Mouse (Mus musculus) forebrain, embryonic 16.5 days (tissue): ENCODE measurements around the gene Dnmbp. TPM values are rescaled to one million over a fixed set of nuclear protein-coding genes. Genes with fewer than 3 reads are reported as not detected.

Experiments used
- ATAC-seq: fragments of 200-750 bp; cut with Nextera tagmentation; 2 replicates; pipeline ENCODE4 v1.8.0; 2017; ENCODE audit warnings: mild to moderate bottlenecking, moderate library complexity
- H3K27ac ChIP-seq: fragments of 300-500 bp; sonication (generic); 2 replicates; pipeline ENCODE4 v1.5.1; 2014; ENCODE audit warnings: low read length, control low read depth
- H3K27me3 ChIP-seq: fragments of 300-500 bp; sonication (generic); replicated peaks from 2 replicates; pipeline ENCODE4 v1.6.1; 2014; ENCODE audit warnings: low read length; ENCODE audit not compliant: control insufficient read depth, insufficient read depth
- H3K36me3 ChIP-seq: fragments of 300-500 bp; sonication (generic); 2 replicates; pipeline ENCODE4 v1.6.1; 2014; ENCODE audit not compliant: control insufficient read depth, insufficient read depth
- H3K4me1 ChIP-seq: fragments of 300-500 bp; sonication (generic); replicated peaks from 2 replicates; pipeline ENCODE4 v1.6.1; 2014; ENCODE audit warnings: low read length; ENCODE audit not compliant: control insufficient read depth, insufficient read depth
- H3K4me2 ChIP-seq: fragments of 300-500 bp; sonication (generic); 2 replicates; pipeline ENCODE4 v1.6.1; 2014; ENCODE audit warnings: mild to moderate bottlenecking, low read length, control low read depth
- H3K4me3 ChIP-seq: fragments of 300-500 bp; sonication (generic); replicated peaks from 2 replicates; pipeline ENCODE4 v1.5.1; 2014; ENCODE audit warnings: mild to moderate bottlenecking, low read length, control low read depth
- H3K9ac ChIP-seq: fragments of 300-500 bp; sonication (generic); replicated peaks from 2 replicates; pipeline ENCODE4 v1.6.1; 2014; ENCODE audit warnings: low read depth, low read length, control low read depth
- H3K9me3 ChIP-seq: fragments of 300-500 bp; sonication (generic); 2 replicates; pipeline ENCODE4 v1.6.1; 2016; ENCODE audit warnings: low read length; ENCODE audit not compliant: control insufficient read depth
- WGBS: fragments of 180-500 bp; shearing (Covaris S2); extraction: QIAGEN DNeasy Blood & Tissue Kit; methylation state at CpG from one replicate; pipeline ENCODE4 v1.1.7; 2014; 5-methylcytosine and 5-hydroxymethylcytosine counted together
- polyA plus RNA-seq: library from polyadenylated mRNA; unstranded; fragments of >200 nt; fragmentation: Nextera tagmentation; extraction: Ambion mirVana; gene quantifications from 2 replicates; pipeline ENCODE4 v1.2.1, GENCODE M21; 2015

Gene Dnmbp
- polyA plus RNA-seq, 1 experiment from 2014 or later, result 7.3 TPM

DNA sequence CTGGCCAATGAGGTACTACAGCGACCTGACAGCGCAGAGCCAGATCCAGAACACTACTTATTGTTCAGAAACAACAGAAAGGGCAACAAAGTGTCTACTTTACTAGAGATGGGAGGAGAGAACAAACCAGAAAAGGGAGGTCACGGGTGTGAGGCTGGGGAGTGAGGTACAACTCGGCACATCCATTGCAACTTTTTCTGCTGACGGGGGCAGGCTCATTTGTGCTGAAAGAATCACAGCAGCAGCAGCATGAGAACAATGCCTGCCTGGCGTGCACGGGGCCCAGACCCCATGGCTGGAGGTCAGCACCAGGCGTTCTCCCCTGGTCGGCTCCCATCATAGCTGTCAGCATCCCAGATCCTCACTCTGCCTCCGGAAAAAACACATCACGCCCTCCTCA, 10.1 kb downstream of the Dnmbp start:
- Histone ChIP-seq H3K27me3 (no peaks in the 10 kb centered on the region), H3K4me1 (peaks cover 11% of the 10 kb centered on the region), H3K36me3 (no peaks in the 10 kb centered on the region), H3K4me2 (no peak overlapping the region), H3K27ac (no peak overlapping the region), H3K4me3 (no peak overlapping the region), H3K9me3 (no peaks in the 10 kb centered on the region), H3K9ac (no peak overlapping the region)
- no peak for ATAC-seq
- 22% methylated on average over 11 of the region's 11 CpGs for WGBS

DNA sequence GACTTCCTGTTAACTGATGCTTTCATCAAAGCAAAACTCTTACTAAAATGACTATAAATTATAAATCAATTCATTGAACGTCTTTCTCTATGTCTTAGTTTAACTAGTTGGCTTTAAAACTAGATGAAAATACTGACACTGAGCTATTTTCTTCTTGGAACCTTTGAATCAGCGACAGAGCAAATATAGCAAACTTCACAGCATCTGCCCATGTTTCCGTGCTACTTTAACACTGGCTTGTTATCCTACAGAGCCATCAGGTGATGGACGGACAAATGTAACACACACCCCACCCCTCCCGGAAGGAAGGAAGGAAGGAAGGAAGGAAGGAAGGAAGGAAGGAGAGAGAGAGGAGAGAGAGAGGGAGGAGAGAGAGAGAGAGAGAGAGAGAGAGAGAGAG, 12.0 kb downstream of the Dnmbp start:
- H3K4me3 ChIP-seq, result no peak overlapping the region
- no peak overlapping the region for H3K4me2 ChIP-seq
- 79% methylated on average over 5 of the region's 5 CpGs for WGBS
- peaks cover 11% of the 10 kb centered on the region for H3K4me1 ChIP-seq
- no peak overlapping the region for H3K27ac ChIP-seq
- no peaks in the 10 kb centered on the region for H3K9me3 ChIP-seq
- no peak overlapping the region for H3K9ac ChIP-seq
- no peaks in the 10 kb centered on the region for H3K27me3 ChIP-seq
- no peaks in the 10 kb centered on the region for H3K36me3 ChIP-seq
- ATAC-seq, result no peak

DNA sequence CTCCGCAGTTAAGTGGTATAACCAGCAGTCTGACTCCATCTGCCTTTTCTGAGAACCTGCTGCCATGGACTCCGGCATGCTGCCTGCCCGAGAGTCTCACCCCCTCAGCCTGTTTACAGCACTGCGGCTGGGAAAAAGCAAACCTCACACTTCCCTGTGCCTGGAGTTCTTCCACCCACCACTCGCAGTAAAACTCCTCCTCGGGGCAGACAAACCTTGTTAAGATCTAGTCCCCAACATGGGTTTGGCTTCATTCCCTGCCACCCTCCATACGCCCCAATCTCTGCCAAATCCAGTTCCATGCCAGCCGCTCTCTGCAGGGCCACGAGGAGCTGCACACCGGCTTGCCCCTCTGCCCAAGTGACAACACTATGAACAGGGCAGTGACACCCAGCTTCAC, 12.9 kb downstream of the Dnmbp start:
- no peaks in the 10 kb centered on the region for H3K9me3 ChIP-seq
- WGBS, result 58% methylated on average over 10 of the region's 10 CpGs
- no peak overlapping the region for H3K4me3 ChIP-seq
- H3K36me3 ChIP-seq, result no peaks in the 10 kb centered on the region
- no peak overlapping the region for H3K4me2 ChIP-seq
- no peaks in the 10 kb centered on the region for H3K27me3 ChIP-seq
- no peak overlapping the region for H3K27ac ChIP-seq
- H3K9ac ChIP-seq, result no peak overlapping the region
- H3K4me1 ChIP-seq, result peaks cover 11% of the 10 kb centered on the region
- peak; percentile 55; the same call in 1 of the 2 replicates for ATAC-seq

DNA sequence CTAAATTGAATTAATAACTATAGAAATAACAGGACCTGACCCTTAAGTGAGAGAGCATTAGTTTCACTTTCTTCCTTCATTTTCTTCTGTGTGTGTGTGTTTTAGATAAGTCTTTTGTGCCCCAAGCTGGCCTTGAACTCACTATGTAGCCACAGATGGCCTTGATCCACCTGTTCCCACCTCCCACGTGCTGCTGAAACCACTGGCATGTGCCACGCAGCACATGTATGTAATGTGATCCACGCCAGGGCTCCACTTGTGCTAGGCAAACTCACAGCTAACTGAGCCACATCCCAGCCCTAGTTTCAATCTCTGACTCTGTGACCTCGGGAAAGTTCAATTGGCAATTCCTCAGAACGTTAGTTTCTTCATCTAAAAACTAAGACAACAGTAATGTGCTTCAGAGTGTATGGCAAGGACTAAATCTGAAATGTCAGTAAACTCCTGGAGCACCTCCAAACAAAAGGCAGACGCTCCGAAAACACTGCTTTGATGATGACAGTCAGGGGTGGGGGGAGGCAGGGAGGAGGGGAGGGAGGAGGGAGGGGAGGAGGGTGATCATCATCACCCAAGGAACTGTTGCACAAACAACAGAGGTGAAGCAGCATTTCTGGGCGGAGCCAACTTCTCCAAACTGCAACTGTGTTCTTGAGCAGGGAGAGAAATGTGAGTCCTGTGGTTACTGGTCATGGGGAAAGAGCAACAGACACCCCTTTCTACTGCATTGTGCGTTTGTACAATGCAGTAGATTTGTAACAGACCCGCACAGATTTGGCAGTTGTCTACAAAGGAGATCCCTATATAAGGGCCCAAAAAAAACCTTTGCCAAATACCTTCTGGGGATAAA, 13.6 kb downstream of the Dnmbp start:
- no peak for ATAC-seq
- no peaks in the 10 kb centered on the region for H3K27me3 ChIP-seq
- 72% methylated on average over 10 of the region's 10 CpGs for WGBS
- H3K4me2 ChIP-seq, result no peak overlapping the region
- no peak overlapping the region for H3K9ac ChIP-seq
- H3K9me3 ChIP-seq, result no peaks in the 10 kb centered on the region
- no peak overlapping the region for H3K27ac ChIP-seq
- peaks cover 11% of the 10 kb centered on the region for H3K4me1 ChIP-seq
- no peak overlapping the region for H3K4me3 ChIP-seq
- no peaks in the 10 kb centered on the region for H3K36me3 ChIP-seq

DNA sequence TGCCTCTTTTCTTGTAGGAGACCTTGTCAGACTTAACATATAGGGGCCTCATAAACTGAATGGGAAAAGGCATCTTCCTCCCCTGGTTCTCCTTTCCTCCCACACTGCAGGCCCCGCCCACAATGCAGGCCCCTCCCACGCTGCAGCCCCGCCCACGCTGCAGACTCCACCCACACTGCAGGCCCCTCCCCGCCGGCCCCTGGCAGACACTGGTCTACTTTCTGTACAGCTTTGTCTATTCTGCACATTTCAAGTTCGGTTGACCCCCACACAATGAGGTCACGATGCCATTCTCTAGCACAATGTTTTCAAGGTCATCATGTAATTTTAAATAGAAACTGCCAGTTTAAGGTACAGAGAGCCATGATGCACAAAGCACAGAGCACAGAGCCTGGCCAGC, 15.6 kb downstream of the Dnmbp start:
- Histone ChIP-seq H3K4me3 (no peak overlapping the region), H3K27me3 (no peaks in the 10 kb centered on the region), H3K4me2 (no peak overlapping the region), H3K9ac (no peak overlapping the region), H3K27ac (no peak overlapping the region), H3K9me3 (no peaks in the 10 kb centered on the region), H3K36me3 (no peaks in the 10 kb centered on the region), H3K4me1 (peaks cover 11% of the 10 kb centered on the region)
- no peak for ATAC-seq
- 74% methylated on average over 8 of the region's 8 CpGs for WGBS

DNA sequence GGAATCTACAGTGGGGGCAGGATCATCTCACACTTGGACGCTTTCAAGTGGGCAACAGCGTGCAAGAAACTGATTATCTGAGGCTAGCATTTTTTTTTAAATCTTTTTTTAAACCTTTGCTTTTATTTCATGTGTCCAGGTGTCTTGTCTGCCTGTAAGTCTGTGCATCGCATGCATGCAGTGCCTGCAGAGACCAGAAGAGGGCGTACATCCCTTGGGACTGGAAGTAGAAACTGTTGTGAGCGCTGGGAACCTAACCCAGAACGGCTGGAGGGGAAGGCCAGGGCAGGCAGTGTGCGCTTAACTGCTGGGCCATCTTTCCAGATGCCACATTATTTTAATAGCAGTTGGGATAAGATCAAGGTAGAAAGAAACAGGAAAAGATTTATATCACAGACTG, 17.0 kb downstream of the Dnmbp start:
- Histone ChIP-seq H3K27me3 (no peaks in the 10 kb centered on the region), H3K9me3 (no peaks in the 10 kb centered on the region), H3K9ac (no peak overlapping the region), H3K27ac (no peak overlapping the region), H3K4me1 (peaks cover 11% of the 10 kb centered on the region), H3K36me3 (no peaks in the 10 kb centered on the region), H3K4me3 (no peak overlapping the region), H3K4me2 (no peak overlapping the region)
- WGBS, result 94% methylated on average over 7 of the region's 7 CpGs
- ATAC-seq, result no peak

DNA sequence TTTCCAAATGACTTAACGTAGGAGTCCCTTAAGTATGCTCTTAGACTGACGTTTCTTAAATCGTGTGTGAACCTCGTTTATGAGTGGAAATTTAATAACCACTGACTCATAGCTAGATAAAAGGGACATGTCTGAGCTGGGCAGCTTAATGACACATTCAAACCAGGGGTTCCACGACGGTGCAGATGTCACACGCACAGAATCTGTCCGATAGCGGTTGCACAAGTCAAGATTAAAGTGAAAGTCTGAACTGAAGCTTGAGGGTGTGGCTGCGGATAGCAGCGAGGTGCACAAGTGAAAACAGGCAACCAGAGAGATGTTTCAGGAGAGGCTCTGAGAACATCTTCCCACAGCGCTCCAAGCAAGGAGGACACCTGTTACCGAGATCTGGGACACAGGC, 18.6 kb downstream of the Dnmbp start:
- Histone ChIP-seq H3K9ac (no peak overlapping the region), H3K27ac (no peak overlapping the region), H3K36me3 (no peaks in the 10 kb centered on the region), H3K27me3 (no peaks in the 10 kb centered on the region), H3K4me3 (no peak overlapping the region), H3K9me3 (no peaks in the 10 kb centered on the region), H3K4me1 (0 out of 2 replicates have a peak, but pooled peaks cover 3% of the 10 kb centered on the region), H3K4me2 (no peak overlapping the region)
- WGBS, result 62% methylated on average over 13 of the region's 13 CpGs
- no peak for ATAC-seq

DNA sequence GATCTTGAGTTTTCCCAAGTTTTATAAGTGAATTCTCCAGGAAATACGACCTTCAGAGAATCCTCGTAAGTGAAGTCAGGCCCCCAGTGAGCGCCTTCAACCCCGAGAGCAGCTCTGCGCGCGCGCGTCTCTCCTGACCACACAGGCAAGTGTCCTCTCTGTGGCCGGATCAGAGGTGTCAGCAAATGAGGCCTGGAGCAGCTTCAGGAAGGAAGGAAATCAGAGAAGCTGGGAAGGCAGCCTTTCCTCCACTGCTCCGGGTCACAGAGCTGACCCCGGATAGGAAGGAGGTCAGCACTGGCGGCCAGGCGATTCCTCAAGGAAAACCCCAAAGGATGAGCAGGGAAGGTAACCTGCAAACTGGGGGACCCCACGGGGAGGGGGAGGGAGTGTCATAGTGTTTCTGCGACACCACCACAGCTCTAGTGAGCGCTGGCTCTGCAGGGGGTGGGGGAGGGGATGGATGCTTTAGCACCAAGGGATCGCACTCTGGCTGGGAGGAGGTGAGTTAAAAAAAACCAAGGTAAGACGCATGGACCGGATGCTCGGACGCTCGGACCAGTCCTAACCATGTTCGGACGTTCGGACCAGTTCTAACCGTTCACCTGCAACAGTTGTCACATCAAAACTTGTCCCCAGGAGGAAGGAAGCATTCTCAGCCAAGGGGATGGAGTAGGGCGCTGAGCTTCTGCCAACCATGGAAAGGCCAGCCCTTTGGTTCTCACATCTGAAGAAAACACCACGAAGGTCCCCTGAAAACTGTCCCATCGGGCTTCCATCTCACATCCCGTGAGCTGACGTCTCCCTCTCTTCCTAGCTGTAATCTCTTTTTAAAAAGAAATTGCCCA, 19.3 kb downstream of the Dnmbp start:
- no peaks in the 10 kb centered on the region for H3K9me3 ChIP-seq
- no peak overlapping the region for H3K9ac ChIP-seq
- no peaks in the 10 kb centered on the region for H3K27me3 ChIP-seq
- no peak for ATAC-seq
- no peak overlapping the region for H3K27ac ChIP-seq
- H3K4me2 ChIP-seq, result no peak overlapping the region
- no peak overlapping the region for H3K4me3 ChIP-seq
- H3K4me1 ChIP-seq, result no peaks in the 10 kb centered on the region
- no peaks in the 10 kb centered on the region for H3K36me3 ChIP-seq
- 22% methylated on average over 32 of the region's 32 CpGs for WGBS

DNA sequence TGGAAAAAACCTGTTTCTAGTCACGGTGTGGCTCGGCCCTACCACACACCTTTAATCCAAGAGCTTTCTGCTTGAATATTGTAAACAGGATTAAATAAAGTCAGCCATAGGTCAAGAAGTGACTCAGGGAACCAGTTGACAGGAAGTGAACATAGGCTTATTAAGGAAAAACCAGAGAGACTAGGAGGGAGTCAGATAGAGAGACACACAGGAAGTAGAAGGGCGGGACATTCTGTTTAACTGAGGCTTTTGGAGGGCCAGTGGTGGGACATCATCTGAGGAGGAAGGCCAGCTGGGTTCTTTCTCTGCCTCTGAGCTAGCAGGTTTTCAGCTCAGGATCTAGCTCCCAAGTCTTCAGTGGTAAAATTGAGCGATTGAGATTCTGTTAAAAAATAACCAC, 20.1 kb downstream of the Dnmbp start:
- Histone ChIP-seq H3K9ac (no peak overlapping the region), H3K4me1 (no peaks in the 10 kb centered on the region), H3K4me2 (no peak overlapping the region), H3K36me3 (no peaks in the 10 kb centered on the region), H3K9me3 (no peaks in the 10 kb centered on the region), H3K27me3 (no peaks in the 10 kb centered on the region), H3K27ac (no peak overlapping the region), H3K4me3 (no peak overlapping the region)
- 90% methylated on average over 4 of the region's 4 CpGs for WGBS
- no peak for ATAC-seq
